Mouse (Mus musculus) intestine, postnatal 0 days (tissue): ENCODE results near the gene Fcf1. TPM values are rescaled to one million over a fixed set of nuclear protein-coding genes. Genes with fewer than 3 reads are reported as not detected.

Experiments used
- ATAC-seq: fragments of 200-750 bp; cut with Nextera tagmentation; 2 replicates; pipeline ENCODE4 v1.8.0; 2017; ENCODE audit warnings: mild to moderate bottlenecking, moderate TSS enrichment, moderate library complexity
- H3K27ac ChIP-seq: fragments of 300-500 bp; sonication (generic); 2 replicates; pipeline ENCODE4 v1.5.1; 2014; ENCODE audit warnings: mild to moderate bottlenecking, low read depth, low read length, moderate library complexity
- H3K27me3 ChIP-seq: fragments of 300-500 bp; sonication (generic); replicated peaks from 2 replicates; pipeline ENCODE4 v1.6.1; 2014; ENCODE audit warnings: low read length, mixed read lengths; ENCODE audit not compliant: control insufficient read depth, insufficient read depth
- H3K36me3 ChIP-seq: fragments of 300-500 bp; sonication (generic); 2 replicates; pipeline ENCODE4 v1.6.1; 2014; ENCODE audit warnings: mild to moderate bottlenecking, moderate library complexity; ENCODE audit not compliant: control insufficient read depth, insufficient read depth
- H3K4me1 ChIP-seq: fragments of 300-500 bp; sonication (generic); replicated peaks from 2 replicates; pipeline ENCODE4 v1.6.1; 2014; ENCODE audit warnings: antibody characterized with exemption, low read length, mixed read lengths; ENCODE audit not compliant: control insufficient read depth, insufficient read depth
- H3K4me2 ChIP-seq: fragments of 300-500 bp; sonication (generic); replicated peaks from 2 replicates; pipeline ENCODE4 v1.6.1; 2014; ENCODE audit warnings: low read depth, mild to moderate bottlenecking, moderate library complexity
- H3K4me3 ChIP-seq: fragments of 300-500 bp; sonication (generic); 2 replicates; pipeline ENCODE4 v1.5.1; 2014; ENCODE audit warnings: low read depth, low read length
- H3K9ac ChIP-seq: fragments of 300-500 bp; sonication (generic); 2 replicates; pipeline ENCODE4 v1.6.1; 2014; ENCODE audit warnings: mild to moderate bottlenecking, low read depth, low read length
- H3K9me3 ChIP-seq: fragments of 300-500 bp; sonication (generic); 2 replicates; pipeline ENCODE4 v1.6.1; 2016; ENCODE audit warnings: mixed run types; ENCODE audit not compliant: control insufficient read depth
- CTCF ChIP-seq: sonication (generic); IDR thresholded peaks from 2 replicates; pipeline ENCODE4 v1.5.1; 2016; ENCODE audit warnings: low read depth, mild to moderate bottlenecking, control low read depth, antibody characterized with exemption, moderate library complexity
- WGBS: fragments of 180-500 bp; shearing (Covaris S2); extraction: QIAGEN DNeasy Blood & Tissue Kit; methylation state at CpG from one replicate; pipeline ENCODE4 v1.1.7; 2014; 5-methylcytosine and 5-hydroxymethylcytosine counted together
- polyA plus RNA-seq: library from polyadenylated mRNA; unstranded; fragments of >200 nt; fragmentation: Nextera tagmentation; extraction: Ambion mirVana; gene quantifications from 2 replicates; pipeline ENCODE4 v1.2.1, GENCODE M21; 2015

The Fcf1 gene
- polyA plus RNA-seq, 1 experiment from 2014 or later, result 97.3 TPM

DNA sequence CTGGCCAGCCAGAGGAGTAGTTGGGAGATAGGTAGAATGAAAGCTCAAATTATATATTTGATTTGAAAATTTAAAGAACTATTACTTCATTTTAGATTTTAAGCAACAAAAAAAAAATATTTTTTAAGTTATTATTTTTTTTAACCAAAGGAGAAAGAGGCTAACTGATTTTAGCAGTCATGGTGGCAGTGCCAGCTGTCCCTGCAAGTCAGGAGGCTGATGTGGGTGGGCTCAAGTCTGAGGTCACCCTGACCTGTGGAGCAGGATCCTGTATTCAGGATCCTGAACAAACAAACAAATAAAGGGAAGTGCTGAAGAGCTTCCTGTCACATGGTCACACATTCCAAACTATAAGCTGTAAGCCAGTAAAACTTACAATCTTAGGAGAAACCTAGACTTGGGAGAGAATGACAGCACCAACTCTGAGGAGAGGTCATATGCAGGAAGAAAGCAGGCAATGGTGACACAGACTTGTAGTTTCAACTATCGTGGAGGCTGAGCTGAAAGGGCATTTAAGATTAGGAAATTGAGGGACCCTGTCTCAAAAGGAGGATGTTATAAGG, 11.8 kb upstream of the Fcf1 start:
- Histone ChIP-seq H3K9ac (no peak overlapping the region), H3K27me3 (no peaks in the 10 kb centered on the region), H3K36me3 (peaks cover 4% of the 10 kb centered on the region), H3K4me1 (no peaks in the 10 kb centered on the region), H3K9me3 (no peaks in the 10 kb centered on the region), H3K4me3 (no peak overlapping the region), H3K4me2 (no peak overlapping the region), H3K27ac (no peak overlapping the region)
- TF ChIP-seq CTCF, result no peak
- ATAC-seq, result no peak
- 72% methylated on average over 1 of the region's 1 CpGs for WGBS

- no peaks in the 10 kb centered on the region for H3K9me3 ChIP-seq
- ATAC-seq, result no peak
- H3K27me3 ChIP-seq, result no peaks in the 10 kb centered on the region
- no peak overlapping the region for H3K4me2 ChIP-seq
- no peak overlapping the region for H3K27ac ChIP-seq
- H3K4me1 ChIP-seq, result no peaks in the 10 kb centered on the region
- TF ChIP-seq CTCF, result no peak
- peaks cover 9% of the 10 kb centered on the region for H3K36me3 ChIP-seq
- WGBS, result 65% methylated on average over 7 of the region's 7 CpGs
- H3K4me3 ChIP-seq, result no peak overlapping the region
- no peak overlapping the region for H3K9ac ChIP-seq
These were observed 8.1 kb upstream of the Fcf1 start for GRCm38 (mm10) chr12:84962606-84963005.

DNA sequence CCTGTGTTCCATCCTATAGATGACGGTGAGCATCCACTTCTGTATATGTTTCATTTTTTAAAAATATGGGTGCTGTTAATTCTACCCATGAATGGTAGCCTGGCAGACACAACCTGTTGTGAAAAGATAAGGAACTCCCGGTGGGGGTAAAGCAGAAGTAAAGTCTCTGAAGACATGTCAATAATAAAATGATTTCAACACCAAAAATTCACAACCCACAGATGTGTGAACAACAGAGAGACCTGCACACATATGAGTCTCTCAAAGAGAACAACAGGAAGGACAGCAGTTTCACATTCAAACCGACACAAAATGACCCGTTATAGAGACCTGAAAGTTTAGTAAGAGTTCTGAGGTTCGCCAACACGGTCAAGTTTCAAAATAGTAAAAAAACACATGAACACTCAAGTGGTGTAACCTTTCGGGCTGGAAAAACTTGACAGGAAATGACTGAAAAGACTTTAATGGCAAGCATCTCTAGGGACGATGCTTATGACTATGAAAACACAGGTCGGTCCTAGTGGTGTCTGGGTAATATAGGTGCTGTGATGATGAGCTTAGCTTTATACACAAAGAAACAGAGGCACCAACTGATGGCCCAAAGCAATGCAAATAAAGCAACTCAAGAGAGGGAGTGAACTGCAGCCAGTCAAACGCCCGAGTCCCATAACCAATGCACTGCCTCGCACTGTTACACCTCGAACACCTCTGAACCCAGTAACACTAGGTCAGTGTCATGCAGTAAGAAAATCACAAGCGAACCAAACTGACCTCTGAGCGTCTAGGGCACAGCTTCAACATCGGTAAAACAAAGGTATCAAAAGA, 1.7 kb upstream of the Fcf1 start:
- H3K27me3 ChIP-seq, result no peaks in the 10 kb centered on the region
- ATAC-seq, result no peak; the same call in 1 of the 2 replicates
- no peak overlapping the region for H3K27ac ChIP-seq
- WGBS, result 72% methylated on average over 16 of the region's 16 CpGs
- H3K4me3 ChIP-seq, result peak overlapping the region; percentile 91
- H3K9ac ChIP-seq, result peak overlapping the region; percentile 86
- peak overlapping the region; percentile 86 for H3K4me2 ChIP-seq
- peaks cover 16% of the 10 kb centered on the region for H3K36me3 ChIP-seq
- H3K9me3 ChIP-seq, result no peaks in the 10 kb centered on the region
- no peak for TF ChIP-seq CTCF
- H3K4me1 ChIP-seq, result no peaks in the 10 kb centered on the region

DNA sequence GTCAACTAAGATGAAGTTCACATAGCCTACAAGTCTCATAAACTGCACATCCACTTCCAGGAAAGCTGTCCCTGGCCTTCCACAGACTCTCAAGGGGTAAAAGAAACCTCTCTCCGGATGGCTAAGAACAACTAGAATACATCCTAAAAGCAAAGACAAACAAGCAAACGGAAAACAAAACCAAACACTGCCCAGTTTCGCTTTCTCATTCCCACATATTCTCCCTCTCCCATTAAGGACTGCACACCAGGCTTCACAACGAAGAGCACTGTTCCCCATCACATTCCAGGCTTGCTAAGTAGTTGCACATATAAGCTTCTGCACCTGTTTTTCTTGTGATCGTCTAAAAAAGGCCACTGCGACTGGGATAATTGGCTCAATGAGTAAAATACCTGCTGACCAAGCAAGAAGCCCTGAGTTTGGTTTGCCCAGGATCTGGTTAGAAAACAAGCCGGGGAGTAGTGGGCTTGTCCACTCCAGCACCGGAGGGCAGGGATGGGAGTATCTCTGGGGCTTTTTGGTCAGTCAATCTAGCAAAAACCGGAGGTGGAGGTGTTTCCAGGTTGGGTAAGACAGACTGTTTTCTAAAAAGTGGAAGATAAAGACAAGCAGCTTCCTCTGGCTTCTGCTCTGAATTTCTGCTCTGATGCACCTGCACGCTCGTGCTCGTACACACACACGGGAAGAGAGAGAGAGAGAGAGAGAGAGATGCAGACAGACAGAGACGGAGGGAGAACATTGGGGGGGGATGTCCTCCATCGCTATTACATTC, 855 bp upstream of the Fcf1 start:
- ATAC-seq, result no peak
- H3K4me3 ChIP-seq, result peak overlapping the region; percentile 91
- H3K4me1 ChIP-seq, result no peaks in the 10 kb centered on the region
- no peaks in the 10 kb centered on the region for H3K27me3 ChIP-seq
- WGBS, result 19% methylated on average over 15 of the region's 15 CpGs
- no peak for TF ChIP-seq CTCF
- peak overlapping the region; percentile 86 for H3K9ac ChIP-seq
- H3K27ac ChIP-seq, result peak overlapping the region; percentile 50
- peak overlapping the region; percentile 86 for H3K4me2 ChIP-seq
- H3K36me3 ChIP-seq, result peaks cover 18% of the 10 kb centered on the region
- no peaks in the 10 kb centered on the region for H3K9me3 ChIP-seq

GRCm38 (mm10) chr12:84979264-84979862, 8.7 kb downstream of the Fcf1 start:
- Histone ChIP-seq H3K4me1 (no peaks in the 10 kb centered on the region), H3K27ac (no peak overlapping the region), H3K4me2 (no peak overlapping the region), H3K4me3 (no peak overlapping the region), H3K27me3 (no peaks in the 10 kb centered on the region), H3K9ac (no peak overlapping the region), H3K9me3 (no peaks in the 10 kb centered on the region), H3K36me3 (peaks cover 70% of the 10 kb centered on the region)
- ATAC-seq, result no peak
- WGBS, result 86% methylated on average over 2 of the region's 2 CpGs
- no peak for TF ChIP-seq CTCF

DNA sequence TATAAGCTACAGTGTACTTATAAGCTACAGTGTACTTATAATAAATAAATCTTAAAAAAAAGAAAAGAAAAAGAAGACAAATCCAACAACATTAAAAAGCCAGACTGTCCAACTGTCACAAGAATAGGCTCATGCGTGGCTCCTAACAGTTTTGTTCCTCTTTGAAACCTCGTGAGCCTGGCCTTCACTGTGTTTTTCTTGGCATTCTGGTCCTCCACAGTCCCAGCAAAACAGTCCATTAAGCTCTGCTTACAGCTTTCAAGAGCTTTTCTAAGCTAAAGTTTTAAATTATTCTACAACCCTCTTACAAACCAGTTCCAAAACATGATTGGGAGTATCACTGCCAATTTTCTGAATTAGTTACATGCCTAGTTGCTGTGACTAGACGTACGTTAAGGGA, 18.8 kb downstream of the Fcf1 start:
- no peak overlapping the region for H3K4me3 ChIP-seq
- H3K27ac ChIP-seq, result no peak overlapping the region
- H3K27me3 ChIP-seq, result no peaks in the 10 kb centered on the region
- no peaks in the 10 kb centered on the region for H3K4me1 ChIP-seq
- H3K4me2 ChIP-seq, result no peak overlapping the region
- H3K9ac ChIP-seq, result no peak overlapping the region
- 72% methylated on average over 4 of the region's 4 CpGs for WGBS
- H3K9me3 ChIP-seq, result no peaks in the 10 kb centered on the region
- H3K36me3 ChIP-seq, result no peaks in the 10 kb centered on the region
- no peak for TF ChIP-seq CTCF
- no peak for ATAC-seq
